Mouse (Mus musculus) adrenal gland, postnatal 36 days (tissue): ENCODE results near the gene E2f6. TPM values are rescaled to one million over a fixed set of nuclear protein-coding genes. Genes with fewer than 3 reads are reported as not detected.
A peak's percentile ranks its signal among the peaks of the same experiment; 100 is the strongest.

Source experiments
- DNase-seq, 2 experiments: peaks; one replicate each; pipeline ENCODE4 v3.0.0; 2021; ENCODE audit warnings: mixed read lengths in 1 of 2
- microRNA-seq: library from miRNA; unstranded; fragments of <30 nt; microRNA quantifications from one replicate; pipeline ENCODE4 v1.2.0, GENCODE M21; 2021
- total RNA-seq, 2 experiments: library from RNA; stranded (reverse); gene quantifications; 2 replicates each; pipeline ENCODE4 v1.2.3; 2021

The E2f6 gene
- total RNA-seq, 2 experiments from 2014 or later: 33.8 to 39.0 TPM

- peak; percentile 74 to 80 for DNase-seq
Observed at GRCm38 (mm10) chr12:16874086-16874485, 63.3 kb downstream of the E2f6 start.

DNA sequence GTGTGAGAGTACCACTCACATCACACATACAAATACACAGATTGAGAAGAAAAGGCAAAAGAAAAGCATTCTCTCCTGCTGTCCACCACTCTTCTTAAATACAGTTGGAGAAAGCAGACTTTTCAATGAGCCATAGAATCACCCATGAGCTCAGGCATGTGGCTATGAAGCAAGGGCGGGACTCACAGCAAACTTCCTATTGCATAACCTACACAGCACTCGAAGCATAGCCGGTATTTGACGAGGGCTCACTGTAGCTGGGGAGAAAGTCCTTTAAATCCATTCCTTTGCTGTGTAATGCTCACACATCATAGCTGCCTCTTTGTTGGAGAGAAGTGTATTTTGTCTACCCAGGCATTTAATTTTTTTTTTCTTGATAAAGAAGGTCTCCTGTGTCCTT is 64.5 kb downstream of the E2f6 start:
- no peak for DNase-seq

DNA sequence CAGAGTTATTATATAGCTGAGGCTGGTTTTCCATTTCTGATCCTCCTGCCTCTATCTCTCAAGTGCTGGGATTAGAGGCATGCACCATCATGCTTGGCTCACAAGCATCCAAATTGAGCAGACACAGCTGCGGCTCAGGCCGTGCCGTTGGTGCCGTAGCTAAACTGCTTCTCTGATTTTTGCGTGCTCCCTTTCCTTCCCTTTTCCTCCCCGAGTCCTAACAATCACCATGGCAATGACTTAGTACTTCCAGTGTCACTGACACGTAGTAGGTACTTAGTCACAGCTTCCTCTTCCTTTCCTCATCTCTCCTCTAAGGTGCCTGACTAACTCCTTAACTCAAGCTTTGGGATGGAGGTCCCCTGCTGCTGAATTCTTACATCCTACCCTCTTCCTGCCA is 64.9 kb downstream of the E2f6 start:
- no peak for DNase-seq

GRCm38 (mm10) chr12:16876667-16877066 is 65.9 kb downstream of the E2f6 start:
- DNase-seq: no peak

DNA sequence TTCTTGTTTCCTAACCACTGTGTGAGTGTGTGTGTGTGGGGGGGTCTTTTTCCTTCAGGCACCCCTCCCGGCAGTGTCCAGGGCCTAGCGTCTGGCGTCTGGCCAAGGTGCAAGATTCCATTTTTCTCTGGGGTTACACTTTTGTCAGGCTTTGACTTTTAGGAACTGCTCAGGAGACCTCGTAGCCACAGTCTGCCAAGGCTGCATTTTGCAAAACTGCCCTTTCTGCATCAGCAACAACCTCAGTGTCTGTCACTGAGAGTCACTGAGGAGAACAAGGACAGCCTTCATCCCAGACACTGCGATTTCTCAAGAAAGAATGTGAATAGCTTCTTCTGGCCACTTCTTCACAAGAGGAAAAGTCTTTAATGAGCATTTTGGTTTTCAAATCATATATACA is 66.4 kb downstream of the E2f6 start:
- peak; percentile 60 to 75 for DNase-seq

DNA sequence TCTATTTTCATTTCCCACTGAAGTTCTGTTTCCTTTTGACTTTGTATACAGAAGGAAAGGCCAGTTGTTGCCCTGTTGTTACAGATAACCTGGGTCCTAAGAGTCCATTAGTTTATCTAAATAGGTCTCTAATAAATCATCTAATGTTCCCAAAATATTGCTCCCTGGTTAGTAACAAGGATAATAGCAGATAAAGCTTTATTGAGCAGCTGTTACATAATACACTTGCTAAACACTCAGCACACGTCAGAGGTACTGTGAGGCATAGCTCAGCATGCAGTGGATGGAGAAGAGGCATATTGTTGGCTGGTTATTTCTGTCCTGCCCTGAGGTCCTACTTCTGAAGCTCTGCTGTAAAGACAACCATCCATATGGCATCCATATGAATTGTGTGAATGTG is 66.9 kb downstream of the E2f6 start:
- DNase-seq: no peak

DNA sequence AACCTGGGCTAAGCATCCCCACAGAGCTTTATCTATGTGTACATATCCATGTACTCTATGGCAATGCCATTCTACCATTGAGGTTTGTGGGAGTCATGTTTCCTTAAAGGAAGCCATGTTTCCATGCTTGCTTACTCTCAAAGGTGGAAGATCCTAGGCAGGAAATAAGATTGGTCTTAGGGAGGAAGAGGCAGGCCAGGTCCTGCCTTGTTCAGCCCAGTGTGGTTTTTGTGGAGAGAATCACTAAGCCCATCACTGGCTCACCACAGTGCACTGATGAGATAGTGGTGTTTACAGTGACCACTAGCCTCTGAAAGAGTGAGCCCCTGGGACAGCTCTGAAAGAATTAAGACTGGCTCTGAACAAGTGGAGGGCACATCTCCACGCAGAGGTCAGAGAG is 68.6 kb downstream of the E2f6 start:
- DNase-seq: no peak

- DNase-seq: no peak
Observed at GRCm38 (mm10) chr12:16880077-16880476, 69.3 kb downstream of the E2f6 start.

- DNase-seq: no peak
Observed at GRCm38 (mm10) chr12:16882442-16882841, 71.7 kb downstream of the E2f6 start.

DNA sequence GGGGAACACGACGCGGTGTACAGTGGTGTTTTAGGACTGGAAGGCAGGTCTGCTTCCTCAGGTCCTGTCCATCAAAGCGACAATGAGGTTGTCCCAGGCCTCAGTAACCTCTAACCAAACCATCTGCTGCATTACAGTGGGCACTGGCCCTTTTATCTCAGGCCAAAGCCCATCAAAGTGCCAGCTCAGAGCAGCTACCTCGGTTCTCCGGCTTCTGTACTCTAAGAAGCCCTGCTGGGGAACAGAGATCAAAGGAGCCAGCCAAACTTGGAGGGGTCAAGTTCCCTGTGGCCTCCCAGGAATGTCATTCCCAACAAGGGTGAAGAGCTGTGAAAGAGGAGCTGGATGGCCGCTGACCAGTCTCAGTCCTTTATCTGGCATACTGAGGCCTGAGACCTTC is 72.3 kb downstream of the E2f6 start:
- peak; percentile 52 to 54 for DNase-seq

- DNase-seq: no peak
Observed at GRCm38 (mm10) chr12:16884534-16884933, 73.8 kb downstream of the E2f6 start.

DNA sequence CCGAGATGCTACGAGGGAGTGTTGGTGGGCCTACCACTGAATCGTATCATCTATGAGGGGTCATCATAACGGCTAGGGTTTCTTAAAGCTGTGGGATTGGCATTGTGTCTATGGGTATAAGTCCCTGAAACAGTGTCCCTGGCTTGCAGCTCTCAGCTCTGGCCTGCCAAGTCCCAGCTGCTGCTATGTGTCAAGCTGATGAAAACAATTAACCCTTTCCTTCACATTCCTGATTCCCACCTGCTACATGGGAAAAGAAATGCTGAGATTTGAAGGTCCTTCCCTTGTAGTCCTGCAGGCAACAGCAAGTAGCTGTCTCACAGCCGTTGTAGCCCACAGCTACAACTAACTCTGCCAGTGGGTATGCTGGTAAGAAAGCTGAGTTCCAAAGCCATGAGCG is 75.6 kb downstream of the E2f6 start:
- no peak for DNase-seq

Small RNA genes lying within 50 kb of the gene (microRNA-seq; reads per million reads assigned to microRNA genes)
- not detected for gene Gm44305

Other genes starting within 250 kb of the E2f6 start
- 100 to 1,000 TPM in 1 of 2 experiments, 10 to 100 TPM in 1; 71.8 to 110 TPM for gene Lpin1, start 200.0 kb upstream of the E2f6 start, total RNA-seq
- gene Ntsr2, start 157.6 kb upstream of the E2f6 start, total RNA-seq: 1 to 10 TPM in 1 of 2 experiments, under 1 TPM in 1; 0.89 to 1.7 TPM
- gene Greb1, start 10.1 kb upstream of the E2f6 start, total RNA-seq: 10 to 100 TPM; 29.2 to 77.1 TPM
- 10 to 100 TPM; 78.1 to 93.7 TPM for gene Rock2, start 83.9 kb downstream of the E2f6 start, total RNA-seq
- gene Pqlc3, start 189.4 kb downstream of the E2f6 start, total RNA-seq: 10 to 100 TPM in 1 of 2 experiments, 1 to 10 TPM in 1; 5.1 to 11.1 TPM
- gene 2410004P03Rik, start 200.8 kb downstream of the E2f6 start, total RNA-seq: not detected